8 mouse cellular contexts compared by ENCODE assay signal in the genomic region with DNA sequence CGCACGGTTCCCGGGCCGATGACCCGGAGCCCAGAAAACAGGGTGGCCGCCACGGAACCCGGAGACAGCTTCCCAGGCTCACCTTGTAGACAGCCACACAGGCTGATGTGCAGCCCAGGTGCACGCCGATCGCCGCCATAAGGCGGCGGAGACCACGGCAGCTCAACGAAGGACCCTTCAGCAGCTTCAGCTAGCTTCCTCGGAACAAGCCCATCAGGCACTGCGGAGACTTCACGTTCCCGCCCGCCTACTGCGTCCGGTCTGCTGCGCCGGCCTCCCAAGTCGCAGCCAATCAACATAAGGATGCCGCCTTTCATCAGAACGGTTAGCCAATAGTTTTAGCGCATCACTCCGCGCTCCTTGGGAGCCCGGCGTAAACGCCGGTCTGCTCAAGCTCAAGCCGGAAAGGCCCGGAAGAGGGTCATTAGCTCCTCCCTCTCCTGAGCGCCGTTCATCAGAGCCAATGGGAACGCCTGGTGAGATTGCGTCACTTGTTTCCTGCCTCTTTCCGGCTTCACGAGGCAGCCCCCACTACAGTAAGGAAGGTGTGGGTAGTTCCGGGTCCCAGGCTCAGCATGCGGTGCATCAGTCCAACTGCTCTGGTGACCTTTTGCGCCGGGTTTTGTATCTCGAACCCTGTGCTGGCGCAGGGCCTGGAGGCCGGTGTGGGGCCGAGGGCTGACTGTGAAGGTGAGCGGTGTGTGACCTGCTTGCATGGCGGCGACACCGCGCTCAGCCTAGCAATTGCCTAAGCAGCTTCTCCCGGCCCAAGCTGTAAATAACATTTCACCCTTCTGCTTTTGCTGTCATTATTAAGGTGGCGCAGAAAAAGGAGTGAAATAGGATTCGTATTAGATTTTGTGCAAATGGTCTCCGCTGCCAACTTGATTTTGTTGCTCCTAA. TPM values are rescaled to one million over a fixed set of nuclear protein-coding genes. Genes with fewer than 3 reads are reported as not detected.
DNase-seq lines count a peak whose midpoint lies in the region; ATAC-seq and TF ChIP-seq lines count a peak whose summit lies in the region.

A gene (minus strand): TSS at position 239 of the 903 bp plus-strand sequence.
A gene (minus strand): TSS at position 263 of the 903 bp plus-strand sequence.
A gene (plus strand): TSS at position 479 of the 903 bp plus-strand sequence.

- peak within 1 kb of the TSS; percentile 72 for H3K4me2 ChIP-seq in forebrain, embryonic 12.5 days
- peak within 1 kb of the TSS; percentile 96 for H3K4me2 ChIP-seq in heart, postnatal 0 days (ENCODE audit: low read depth, low read length)
- H3K4me2 ChIP-seq in liver, embryonic 16.5 days (ENCODE audit: low read depth, low read length) = peak within 1 kb of the TSS; percentile 72
- H3K4me2 ChIP-seq in neural tube, embryonic 13.5 days = peak within 1 kb of the TSS; percentile 97

- TF ChIP-seq CTCF in E14TG2a.4 (conservative IDR thresholded peaks at IDR 0.05; ENCODE audit: low read length) = no peak
- no peak for TF ChIP-seq CTCF in heart, postnatal 0 days (IDR thresholded peaks at IDR 0.05; ENCODE audit: low read depth)
- TF ChIP-seq CTCF in testis, adult 2 months (IDR thresholded peaks at IDR 0.05; ENCODE audit: control insufficient read depth, insufficient read depth, insufficient replicate concordance, low read depth, low read length) = no peak

- ATAC-seq in forebrain, embryonic 12.5 days (ENCODE audit: low FRiP score) = peak; percentile 100
- peak; percentile 100 for ATAC-seq in heart, postnatal 0 days (ENCODE audit: insufficient read depth, low read depth)
- peak; percentile 99 for ATAC-seq in liver, embryonic 16.5 days (ENCODE audit: low read depth)
- peak; percentile 100 for ATAC-seq in neural tube, embryonic 13.5 days (ENCODE audit: low read depth)

- peak; percentile 56 for TF ChIP-seq POLR2A in testis, adult 2 months (IDR thresholded peaks at IDR 0.05; ENCODE audit: control insufficient read depth, low read depth, low read length)

- H3K4me1 ChIP-seq in E14TG2a.4 (replicated peaks; ENCODE audit: low read depth, low read length) = peaks cover 34% of the 10 kb centered on the region
- H3K4me1 ChIP-seq in forebrain, embryonic 12.5 days = peaks cover 15% of the 10 kb centered on the region
- H3K4me1 ChIP-seq in heart, postnatal 0 days (ENCODE audit: control insufficient read depth, insufficient read depth) = peaks cover 7% of the 10 kb centered on the region
- H3K4me1 ChIP-seq in liver, embryonic 16.5 days (ENCODE audit: control insufficient read depth, low read depth, low read length) = peaks cover 7% of the 10 kb centered on the region
- H3K4me1 ChIP-seq in neural tube, embryonic 13.5 days (replicated peaks) = peaks cover 21% of the 10 kb centered on the region
- H3K4me1 ChIP-seq in testis, adult 2 months (ENCODE audit: control insufficient read depth, insufficient read depth, low read length) = peaks cover 4% of the 10 kb centered on the region

- peak within 1 kb of the TSS; percentile 88 for H3K9ac ChIP-seq in forebrain, embryonic 12.5 days
- H3K9ac ChIP-seq in heart, postnatal 0 days (replicated peaks; ENCODE audit: low read depth, low read length) = peak within 1 kb of the TSS; percentile 87
- H3K9ac ChIP-seq in liver, embryonic 16.5 days (ENCODE audit: low read depth, low read length) = peak within 1 kb of the TSS; percentile 83
- H3K9ac ChIP-seq in neural tube, embryonic 13.5 days = peak within 1 kb of the TSS; percentile 95

- peak within 1 kb of the TSS; percentile 86 for H3K27ac ChIP-seq in forebrain, embryonic 12.5 days
- peak within 1 kb of the TSS; percentile 86 for H3K27ac ChIP-seq in heart, postnatal 0 days (ENCODE audit: low read depth)
- peak within 1 kb of the TSS; percentile 84 for H3K27ac ChIP-seq in liver, embryonic 16.5 days (ENCODE audit: low read length)
- peak within 1 kb of the TSS; percentile 88 for H3K27ac ChIP-seq in neural tube, embryonic 13.5 days (replicated peaks)
- peak within 1 kb of the TSS; percentile 61 for H3K27ac ChIP-seq in testis, adult 2 months (ENCODE audit: control insufficient read depth, insufficient read depth, low read depth, low read length)

- under 1% methylated on average over 60 of the region's 60 CpGs for WGBS in forebrain, embryonic 12.5 days
- under 1% methylated on average over 60 of the region's 60 CpGs for WGBS in heart, postnatal 0 days
- under 1% methylated on average over 60 of the region's 60 CpGs for WGBS in liver, embryonic 16.5 days (ENCODE audit: insufficient replicate concordance)
- under 1% methylated on average over 60 of the region's 60 CpGs for WGBS in neural tube, embryonic 13.5 days

- no peaks in the 10 kb centered on the region for H3K9me3 ChIP-seq in E14TG2a.4 (ENCODE audit: low read length)
- H3K9me3 ChIP-seq in forebrain, embryonic 12.5 days = no peaks in the 10 kb centered on the region
- H3K9me3 ChIP-seq in heart, postnatal 0 days (replicated peaks; ENCODE audit: control insufficient read depth, low read length) = no peaks in the 10 kb centered on the region
- no peaks in the 10 kb centered on the region for H3K9me3 ChIP-seq in liver, embryonic 16.5 days (replicated peaks; ENCODE audit: control insufficient read depth, low read length)
- no peaks in the 10 kb centered on the region for H3K9me3 ChIP-seq in neural tube, embryonic 13.5 days

- H3K27me3 ChIP-seq in E14TG2a.4 (ENCODE audit: insufficient read depth, low read length) = no peaks in the 10 kb centered on the region
- no peaks in the 10 kb centered on the region for H3K27me3 ChIP-seq in forebrain, embryonic 12.5 days
- no peaks in the 10 kb centered on the region for H3K27me3 ChIP-seq in heart, postnatal 0 days (ENCODE audit: control insufficient read depth, insufficient read depth, low read length)
- no peaks in the 10 kb centered on the region for H3K27me3 ChIP-seq in liver, embryonic 16.5 days (ENCODE audit: control insufficient read depth, insufficient read depth, low read depth, low read length)
- H3K27me3 ChIP-seq in neural tube, embryonic 13.5 days = no peaks in the 10 kb centered on the region
- H3K27me3 ChIP-seq in testis, adult 2 months (ENCODE audit: control insufficient read depth, insufficient read depth, low read length) = no peaks in the 10 kb centered on the region

- no peak for TF ChIP-seq EP300 in heart, postnatal 0 days (IDR thresholded peaks at IDR 0.05; ENCODE audit: low read depth)

- peak within 1 kb of the TSS; percentile 99 for H3K4me3 ChIP-seq in E14TG2a.4 (replicated peaks; ENCODE audit: low read length)
- H3K4me3 ChIP-seq in forebrain, embryonic 12.5 days (replicated peaks) = peak within 1 kb of the TSS; percentile 78
- peak within 1 kb of the TSS; percentile 78 for H3K4me3 ChIP-seq in heart, postnatal 0 days (ENCODE audit: low read depth, low read length)
- peak within 1 kb of the TSS; percentile 91 for H3K4me3 ChIP-seq in liver, embryonic 16.5 days (ENCODE audit: low read depth, low read length)
- H3K4me3 ChIP-seq in neural tube, embryonic 13.5 days = peak within 1 kb of the TSS; percentile 75
- peak within 1 kb of the TSS; percentile 95 for H3K4me3 ChIP-seq in testis, adult 2 months (ENCODE audit: control insufficient read depth, low read depth, low read length)

- H3K36me3 ChIP-seq in E14TG2a.4 (ENCODE audit: insufficient read depth, low read length) = peaks cover 36% of the 10 kb centered on the region
- H3K36me3 ChIP-seq in forebrain, embryonic 12.5 days (replicated peaks) = peaks cover 25% of the 10 kb centered on the region
- H3K36me3 ChIP-seq in heart, postnatal 0 days (replicated peaks; ENCODE audit: control insufficient read depth, insufficient read depth, low read length) = peaks cover 27% of the 10 kb centered on the region
- peaks cover 24% of the 10 kb centered on the region for H3K36me3 ChIP-seq in liver, embryonic 16.5 days (ENCODE audit: control insufficient read depth, insufficient read depth)
- peaks cover 29% of the 10 kb centered on the region for H3K36me3 ChIP-seq in neural tube, embryonic 13.5 days
- H3K36me3 ChIP-seq in testis, adult 2 months (ENCODE audit: control insufficient read depth, insufficient read depth, low read length) = no peaks in the 10 kb centered on the region

- peak; percentile 99 for DNase-seq in c-Kit-positive CD71-positive TER-119-positive erythroid progenitor cells, embryonic 14.5 days (ENCODE audit: low spot score)
- peak; percentile 99 for DNase-seq in heart, postnatal 0 days (ENCODE audit: low spot score)
- peak; percentile 93 to 96 for DNase-seq in kidney, postnatal 4 days

RNA-seq across cellular contexts. Expression of the first gene that starts in this region (rescaled TPM):
- polyA plus RNA-seq in forebrain, embryonic 12.5 days (2016; fragmentation: Nextera tagmentation; extraction: Ambion mirVana) = 11.1 and 11.4 TPM in 2 replicates
- total RNA-seq in heart, postnatal 0 days (2014; rRNA removed; ENCODE audit: low replicate concordance) = 1.8 and 2.6 TPM in 2 replicates
- polyA plus RNA-seq in heart, postnatal 0 days (2015; fragmentation: Nextera tagmentation; extraction: Ambion mirVana) = 1.5 and 1.7 TPM in 2 replicates
- polyA plus RNA-seq in liver, embryonic 16.5 days (2015; fragmentation: Nextera tagmentation; extraction: Ambion mirVana) = 1.4 and 1.5 TPM in 2 replicates
- 8.1 and 8.2 TPM in 2 replicates for polyA plus RNA-seq in neural tube, embryonic 13.5 days (2015; fragmentation: Nextera tagmentation; extraction: Ambion mirVana)
- 0.40 and 0.48 TPM in 2 replicates for polyA plus RNA-seq in testis, adult 2 months (2012; rRNA removed)

RNA-seq across cellular contexts. Expression of the second gene that starts in this region (rescaled TPM):
- 104 and 107 TPM in 2 replicates for polyA plus RNA-seq in forebrain, embryonic 12.5 days (2016; fragmentation: Nextera tagmentation; extraction: Ambion mirVana)
- total RNA-seq in heart, postnatal 0 days (2014; rRNA removed; ENCODE audit: low replicate concordance) = 46.9 and 54.5 TPM in 2 replicates
- polyA plus RNA-seq in heart, postnatal 0 days (2015; fragmentation: Nextera tagmentation; extraction: Ambion mirVana) = 45.3 and 47.1 TPM in 2 replicates
- 51.4 and 58.6 TPM in 2 replicates for polyA plus RNA-seq in liver, embryonic 16.5 days (2015; fragmentation: Nextera tagmentation; extraction: Ambion mirVana)
- polyA plus RNA-seq in neural tube, embryonic 13.5 days (2015; fragmentation: Nextera tagmentation; extraction: Ambion mirVana) = 63.1 and 70.7 TPM in 2 replicates
- 14.5 and 16.9 TPM in 2 replicates for polyA plus RNA-seq in testis, adult 2 months (2012; rRNA removed)

RNA-seq across cellular contexts. Expression of the third gene that starts in this region (rescaled TPM):
- 0.08 TPM in 2 replicates for polyA plus RNA-seq in forebrain, embryonic 12.5 days (2016; fragmentation: Nextera tagmentation; extraction: Ambion mirVana)
- total RNA-seq in heart, postnatal 0 days (2014; rRNA removed; ENCODE audit: low replicate concordance) = 0.31 and 1.1 TPM in 2 replicates
- 1.3 and 1.6 TPM in 2 replicates for polyA plus RNA-seq in heart, postnatal 0 days (2015; fragmentation: Nextera tagmentation; extraction: Ambion mirVana)
- polyA plus RNA-seq in liver, embryonic 16.5 days (2015; fragmentation: Nextera tagmentation; extraction: Ambion mirVana) = 0.09 and 0.11 TPM in 2 replicates
- polyA plus RNA-seq in neural tube, embryonic 13.5 days (2015; fragmentation: Nextera tagmentation; extraction: Ambion mirVana) = 0.10 and 0.69 TPM in 2 replicates
- polyA plus RNA-seq in testis, adult 2 months (2012; rRNA removed) = 1.9 and 2.1 TPM in 2 replicates

Comparison
In these comparisons a context has a peak if more than half of its experiments do, and no peak if none do; other contexts are left out.
1. Peak in every context shown above with its lines: DNase-seq, ATAC-seq, H3K4me3 ChIP-seq and H3K27ac ChIP-seq.